Mouse (Mus musculus): ENCODE data around the gene Hrc. TPM values are rescaled to one million over a fixed set of nuclear protein-coding genes. Genes with fewer than 3 reads are reported as not detected.
"Not testable (repeated sequence)": the region's sequence is repeated elsewhere in the genome, so short reads cannot be mapped to it uniquely, and the experiment has no call there.

Hrc gene
- total RNA-seq, 2 experiments from 2014 or later = 0.20 to 0.46 TPM

DNA sequence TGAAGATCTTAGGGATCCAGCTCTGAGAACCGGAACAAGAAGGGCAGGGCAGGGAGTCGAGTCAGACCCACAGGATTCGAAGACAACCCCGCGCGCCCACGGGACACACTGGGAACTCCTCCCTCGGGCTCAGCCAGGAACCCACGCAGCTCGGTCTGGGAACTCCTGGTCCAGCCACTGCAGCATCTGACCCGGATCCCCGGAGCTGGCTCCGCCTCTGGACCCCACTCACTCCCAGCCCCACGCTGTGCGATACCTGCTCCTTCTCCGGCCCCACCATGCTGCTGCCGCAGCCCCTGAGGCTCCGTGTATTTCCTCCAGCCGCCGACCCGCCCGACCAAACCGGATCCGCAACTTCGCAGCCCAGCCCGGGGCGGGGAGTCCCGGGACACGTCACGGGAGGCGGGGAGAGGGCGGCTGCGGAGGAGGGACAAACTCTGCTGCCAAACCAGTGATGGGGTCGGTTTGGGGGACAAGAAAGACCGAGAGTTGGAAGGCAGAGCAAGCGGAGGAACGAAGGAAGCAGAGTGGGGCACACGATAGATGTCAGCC is 1.6 kb upstream of the Hrc start, which contains the start of gene Trpm4:
Trpm4 (minus strand) TSS at position 350 of the 552 bp plus-strand sequence.
- peak; percentile 66 to 75 for DNase-seq

GRCm38 (mm10) chr7:45334605-45335004 is 485 bp upstream of the Hrc start:
- no peak for DNase-seq

GRCm38 (mm10) chr7:45336319-45336718 is 1.2 kb downstream of the Hrc start:
- no peak for DNase-seq

GRCm38 (mm10) chr7:45337469-45337868 is 2.4 kb downstream of the Hrc start:
- DNase-seq = no peak

DNA sequence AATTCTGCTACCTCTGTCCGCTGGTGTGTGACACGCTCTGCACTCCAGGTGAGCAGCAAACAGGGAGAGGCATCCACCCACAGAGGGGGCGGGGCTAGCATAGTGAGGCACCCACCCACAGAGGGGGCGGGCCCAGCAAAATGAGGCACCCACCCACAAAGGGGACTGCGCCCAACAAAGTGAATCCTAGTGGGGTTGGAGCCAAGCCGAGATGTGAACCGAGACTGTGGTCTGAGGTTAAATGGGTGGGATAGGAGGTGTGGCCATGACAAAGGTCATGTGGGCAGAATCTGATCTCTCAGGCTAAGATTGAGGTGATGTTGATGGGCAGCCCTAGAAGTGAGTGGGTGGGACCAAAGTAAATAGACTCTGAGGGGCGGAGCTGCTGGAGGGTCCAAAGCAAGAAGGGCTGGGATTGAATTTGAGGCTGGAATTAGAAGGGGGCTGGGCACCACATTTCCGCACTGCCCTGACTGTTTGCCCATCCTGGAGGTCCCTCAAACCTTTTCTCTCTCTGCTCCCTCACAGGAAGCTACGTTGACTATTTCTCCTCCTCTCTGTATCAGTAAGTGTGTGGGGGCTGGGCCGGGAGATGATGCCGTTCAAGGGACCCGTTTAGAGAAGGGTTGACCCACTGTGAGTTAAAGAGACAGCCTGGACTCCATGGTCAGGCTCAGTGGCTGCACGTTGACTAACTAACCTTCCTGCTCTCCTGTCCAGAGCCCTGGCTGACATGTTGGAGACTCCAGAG is 3.2 kb downstream of the Hrc start:
- no peak for DNase-seq

DNA sequence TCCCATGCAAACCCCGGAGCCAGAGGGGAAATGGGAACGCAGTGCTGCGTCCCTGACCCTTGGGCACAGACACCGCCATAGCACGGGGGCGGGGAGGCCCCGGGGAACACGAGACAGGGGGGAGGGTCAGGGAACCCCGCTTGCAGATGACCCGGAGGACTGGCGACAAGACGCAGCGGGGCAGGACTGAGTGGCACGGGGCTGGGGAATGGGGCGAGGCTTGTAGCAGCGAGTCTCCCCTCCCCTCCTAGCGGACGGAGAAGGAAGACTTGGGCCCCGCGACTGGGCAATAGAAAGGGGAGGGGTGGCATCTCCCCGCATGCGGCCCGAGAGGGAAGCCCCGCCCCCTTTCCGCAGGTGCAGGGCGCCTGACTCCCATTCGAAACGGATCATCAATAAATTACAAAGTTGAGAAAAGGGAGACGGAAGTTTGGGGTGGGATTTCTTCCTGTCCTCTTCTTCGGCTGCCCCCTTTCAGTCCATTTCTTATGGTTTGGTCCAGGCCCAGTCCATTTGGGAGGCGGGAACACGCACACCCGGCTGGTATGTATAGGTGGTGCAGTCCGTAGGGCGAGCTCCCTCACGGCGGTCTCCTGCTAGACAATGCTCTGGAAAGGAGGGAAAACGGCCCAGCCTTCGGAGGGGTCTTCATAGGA is 4.4 kb downstream of the Hrc start:
- DNase-seq = no peak

GRCm38 (mm10) chr7:45340066-45340442 is 5.0 kb downstream of the Hrc start:
- no peak for DNase-seq

DNA sequence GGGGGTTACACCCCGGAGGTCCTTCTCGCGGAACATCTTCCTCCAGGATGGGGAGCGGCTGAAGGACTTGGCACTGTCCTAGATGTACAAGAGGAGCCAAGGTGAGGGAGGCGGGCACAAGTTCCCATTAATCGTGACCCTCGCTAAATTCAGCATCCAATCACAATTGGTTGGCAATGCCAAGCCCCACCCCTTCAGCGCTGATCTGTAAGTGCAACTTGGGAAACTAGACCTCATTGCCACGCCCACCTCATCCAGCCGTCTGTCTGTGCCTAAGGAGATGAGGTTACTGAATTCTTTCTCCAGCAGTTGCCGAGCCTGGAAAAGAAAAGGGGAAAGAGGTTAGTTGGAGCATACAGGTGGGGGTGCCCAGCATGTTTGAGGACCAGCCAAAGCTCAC is 5.6 kb downstream of the Hrc start:
- no peak for DNase-seq

GRCm38 (mm10) chr7:45341303-45341702 is 6.2 kb downstream of the Hrc start:
- peak; percentile 61 to 62 for DNase-seq

GRCm38 (mm10) chr7:45342081-45342480 is 7.0 kb downstream of the Hrc start:
- no peak for DNase-seq

GRCm38 (mm10) chr7:45343543-45343942 is 8.5 kb downstream of the Hrc start:
- no peak for DNase-seq

DNA sequence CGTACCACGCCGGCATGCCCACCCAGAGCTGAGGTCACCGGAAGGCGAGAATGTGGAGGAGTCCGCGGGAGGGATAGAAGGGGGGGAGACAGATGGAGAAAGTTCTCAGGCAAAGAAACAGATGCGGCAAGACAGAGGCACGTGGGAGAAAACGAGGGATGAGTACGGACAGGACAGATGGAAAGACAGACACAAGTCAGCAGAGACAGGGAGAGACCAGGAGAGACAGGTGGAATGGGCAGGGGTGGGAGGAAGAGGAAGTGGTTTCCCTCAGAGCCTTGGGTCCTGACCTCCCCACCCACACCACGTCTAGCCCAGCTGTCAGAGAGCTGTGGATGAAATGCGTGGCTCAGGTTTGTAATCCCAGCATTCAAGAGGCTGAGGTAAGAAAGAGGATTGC is 11.8 kb downstream of the Hrc start:
- no peak for DNase-seq

DNA sequence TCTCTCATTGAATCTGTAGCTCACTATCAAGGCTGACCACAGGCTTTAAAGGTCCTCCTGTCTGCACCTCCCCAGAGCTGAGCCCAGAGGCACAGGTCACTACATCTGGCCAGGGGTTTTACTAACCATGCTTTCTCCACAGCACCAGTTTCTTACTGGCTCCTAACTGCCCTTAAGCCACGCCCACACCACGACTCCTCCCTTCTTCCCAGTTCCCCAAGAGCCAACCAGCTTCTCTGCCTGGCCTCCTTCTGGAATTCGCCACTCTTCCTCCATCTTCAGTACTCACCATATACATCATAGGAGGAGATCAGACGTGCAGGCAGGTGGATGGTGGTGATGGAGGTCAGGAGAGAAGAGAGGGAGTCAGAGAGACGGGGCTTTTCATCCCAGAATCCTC is 18.0 kb downstream of the Hrc start:
- DNase-seq = no peak

DNA sequence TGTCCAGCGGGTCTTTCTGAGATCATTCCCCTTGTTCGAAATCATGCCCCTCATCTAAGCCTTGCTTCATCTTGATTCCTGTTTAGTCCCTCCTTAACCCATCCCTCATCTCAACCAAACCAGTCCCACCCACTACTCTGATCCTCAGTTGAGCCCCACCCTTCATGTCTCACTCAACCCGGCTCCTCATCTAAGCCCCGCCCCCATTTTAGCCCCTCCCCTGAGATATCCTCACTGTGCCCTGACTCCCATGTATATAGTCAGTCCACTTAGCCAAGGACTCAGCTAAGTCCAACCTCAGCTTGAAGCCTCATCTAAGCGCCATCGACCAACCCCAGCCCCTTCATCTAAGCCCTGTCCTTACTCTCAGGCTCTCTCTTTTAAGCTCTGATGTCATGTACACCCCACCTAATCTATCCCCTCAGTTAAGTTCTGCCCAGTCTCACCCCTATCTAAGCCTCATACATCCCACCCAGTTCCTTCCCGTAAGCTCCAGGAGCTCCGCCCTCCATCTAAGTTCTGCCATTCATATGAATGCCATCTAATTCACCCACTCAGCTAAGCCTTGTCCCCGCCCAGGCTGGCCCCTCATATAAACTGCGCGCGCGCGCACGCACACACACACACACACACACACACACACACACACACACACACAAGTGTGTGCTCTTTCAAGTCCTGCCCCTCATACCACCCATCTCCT is 20.4 kb downstream of the Hrc start:
- no peak for DNase-seq

GRCm38 (mm10) chr7:45356087-45356486 is 21.0 kb downstream of the Hrc start:
- DNase-seq = no peak

DNA sequence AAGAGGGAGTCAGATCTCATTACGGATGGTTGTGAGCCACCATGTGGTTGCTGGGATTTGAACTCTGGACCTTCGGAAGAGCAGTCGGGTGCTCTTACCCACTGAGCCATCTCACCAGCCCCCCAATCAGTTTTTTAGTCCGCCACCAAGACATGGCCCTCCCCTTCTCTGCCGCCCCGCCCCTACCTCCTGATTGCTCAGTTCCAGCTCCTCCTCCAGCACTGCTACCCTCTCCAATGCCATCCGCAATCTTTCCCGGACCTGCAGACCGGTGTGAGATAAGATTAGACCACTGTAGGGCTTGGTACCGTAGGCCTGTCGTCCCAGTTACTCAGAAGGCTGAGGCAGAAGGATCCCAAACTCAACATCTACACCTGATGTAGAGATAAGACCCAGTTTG is 24.0 kb downstream of the Hrc start:
- not testable (repeated sequence) for DNase-seq

DNA sequence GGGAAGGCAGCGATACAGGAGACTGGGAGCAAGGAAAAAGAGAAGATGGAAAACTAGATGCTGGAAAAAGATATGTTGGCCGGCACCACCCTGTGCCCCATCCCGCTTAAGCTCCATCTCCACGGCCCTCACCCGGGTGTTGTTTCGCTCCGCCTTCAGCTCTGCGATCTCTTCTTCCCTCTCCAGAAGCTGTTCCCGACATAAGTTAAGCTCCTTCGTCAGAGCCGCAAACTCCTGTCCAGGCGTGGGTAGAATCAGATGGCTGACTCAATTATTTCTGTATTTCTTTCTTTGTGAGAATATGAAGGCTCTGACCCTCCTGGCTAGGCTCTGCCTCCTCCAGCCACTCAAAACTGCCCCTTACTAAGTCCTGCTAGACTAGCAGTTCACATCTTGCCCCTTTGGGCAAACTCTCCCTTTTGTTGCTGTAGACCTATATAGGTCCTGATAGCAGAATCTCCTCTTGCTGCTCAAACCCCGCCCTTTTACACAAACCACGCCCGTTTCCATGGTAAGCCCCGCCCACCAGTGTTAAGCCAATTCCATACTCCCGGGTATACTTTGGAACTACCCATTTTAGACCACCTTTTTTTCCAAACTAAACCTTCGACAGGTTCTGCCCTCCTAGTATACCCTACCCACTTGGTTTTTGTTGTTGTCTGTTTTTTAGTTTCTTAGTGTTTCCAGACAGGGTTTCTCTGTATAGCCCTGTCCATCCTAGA is 25.5 kb downstream of the Hrc start:
- DNase-seq = no peak

GRCm38 (mm10) chr7:45361243-45361804 is 26.2 kb downstream of the Hrc start:
- peak; percentile 85 for DNase-seq

GRCm38 (mm10) chr7:45362801-45363200 is 27.7 kb downstream of the Hrc start:
- no peak for DNase-seq

- no peak for DNase-seq
Measured at GRCm38 (mm10) chr7:45363983-45364382, 28.9 kb downstream of the Hrc start.

DNA sequence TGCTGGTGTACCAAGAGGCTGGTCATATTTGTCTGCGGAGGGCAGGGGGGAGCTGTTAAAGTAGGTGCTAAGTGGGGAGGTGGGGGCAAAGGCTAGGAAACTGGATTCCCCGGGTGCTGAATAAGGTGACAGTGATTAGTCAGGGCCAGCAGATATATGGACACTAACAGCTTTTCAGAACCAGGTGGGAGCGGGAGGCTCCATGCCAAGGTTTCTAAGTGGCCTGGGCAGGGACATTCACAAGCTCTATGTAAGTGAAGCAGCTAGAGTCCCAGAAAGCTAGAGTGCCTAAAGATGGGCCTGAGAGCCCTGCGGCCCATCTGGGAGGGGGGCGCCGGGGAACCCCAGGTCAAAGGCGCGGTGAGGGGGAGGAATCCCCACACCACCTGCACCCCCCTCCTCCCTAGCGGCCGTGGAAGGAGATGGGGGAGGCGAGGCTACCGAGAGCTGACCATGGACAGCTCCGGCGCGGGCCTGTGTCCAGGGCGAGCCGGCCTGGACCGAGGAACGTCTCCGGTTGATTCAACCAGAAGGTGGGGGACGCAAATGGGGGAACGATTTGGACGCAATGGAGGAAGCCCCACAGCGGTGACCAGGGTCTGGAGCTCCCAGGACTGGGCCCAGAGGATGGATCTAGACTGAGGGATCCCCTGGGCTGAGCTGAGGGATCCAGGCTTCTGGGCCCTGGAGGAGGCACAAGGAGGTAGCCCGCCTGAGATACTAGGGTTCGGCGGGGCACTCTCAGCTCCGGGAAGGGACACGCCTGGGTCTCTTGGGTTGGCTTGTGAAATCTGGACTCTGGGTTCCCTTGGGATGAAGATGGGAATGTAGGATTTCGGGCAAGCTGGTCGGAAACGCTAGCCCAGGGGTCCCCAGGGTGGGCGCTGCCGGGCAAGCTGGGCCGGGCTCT is 30.9 kb downstream of the Hrc start:
- peak in 1 of 2 experiments; percentile 45 for DNase-seq
